23 mouse cellular contexts compared by ENCODE assay signal in genomic region chr8:78912470-78912869, GRCm38 (mm10).
DNase-seq lines count a peak whose midpoint lies in the region; TF ChIP-seq lines count a peak whose summit lies in the region.
"Had no signal": no experiment of that assay in that cellular context is flagged by ENCODE, and none has a peak within 500 bp of the region (broad histone marks: within the 10 kb centered on the region; RNA-seq: fewer than 3 reads in every experiment).

No protein-coding gene starts in this region.

- peak; percentile 73 for DNase-seq in ES-CJ7 (ENCODE audit: low read depth, low spot score)
- peak; percentile 61 for DNase-seq in R1 (ENCODE audit: low read depth, low spot score)
- peak; percentile 7 for DNase-seq in ZHBTc4 (ENCODE audit: low read depth, low spot score)
- no peak for DNase-seq in lung, postnatal 10 days
- DNase-seq in cerebellum, postnatal 4 days (ENCODE audit: low spot score in 2 of 2): no peak
- no peak for DNase-seq in gastrocnemius, adult 18-20 months (ENCODE audit: low spot score)
- DNase-seq in B cell, adult 2 months: no peak
- DNase-seq: adrenal gland, adult 2 months; adrenal gland, adult 8-10 months; adrenal gland, postnatal 10 days; adrenal gland, postnatal 14 days; adrenal gland, postnatal 25 days; adrenal gland, postnatal 36 days; cerebellum, adult 11 months; cerebellum, adult 11-12 months; cerebellum, adult 18-20 months; cerebellum, adult 2 months; cerebellum, adult 8-10 months; cerebellum, adult 9-10 months; cerebellum, adult 9-11 months had no signal

- peaks cover 2% of the 10 kb centered on the region for H3K4me1 ChIP-seq in ES-Bruce4 (ENCODE audit: control insufficient read depth, insufficient read depth, low read length)

- no peak overlapping the region for H3K9ac ChIP-seq in ES-Bruce4 (ENCODE audit: low read depth, poor library complexity, severe bottlenecking)

- H3K27me3 ChIP-seq in ES-Bruce4 (ENCODE audit: control insufficient read depth, insufficient read depth, low read length, poor library complexity, severe bottlenecking): no peaks in the 10 kb centered on the region
- H3K27me3 ChIP-seq: CH12.LX had no signal

- no peak overlapping the region for H3K27ac ChIP-seq in ES-Bruce4 (ENCODE audit: insufficient read depth, low read length)

- 0 out of 2 replicates have a peak, but pooled peaks have one; percentile 10 for TF ChIP-seq EP300 in ES-Bruce4 (IDR thresholded peaks at IDR 0.05; ENCODE audit: insufficient read depth, low read depth, low read length)

- H3K36me3 ChIP-seq in ES-Bruce4 (ENCODE audit: control insufficient read depth, insufficient read depth, low read length, poor library complexity, severe bottlenecking): no peaks in the 10 kb centered on the region
- H3K36me3 ChIP-seq: G1E had no signal

- H3K9me3 ChIP-seq in ES-Bruce4 (replicated peaks; ENCODE audit: control insufficient read depth, insufficient read depth, low read length, poor library complexity, severe bottlenecking): peaks cover 13% of the 10 kb centered on the region
- H3K9me3 ChIP-seq: G1E had no signal

- TF ChIP-seq CTCF in ES-Bruce4 (IDR thresholded peaks at IDR 0.05; ENCODE audit: low read depth, low read length): no peak

- no peak for TF ChIP-seq POLR2A in ES-Bruce4 (IDR thresholded peaks at IDR 0.05; ENCODE audit: insufficient read depth, low read length)

- no peak overlapping the region for H3K4me3 ChIP-seq in ES-Bruce4 (ENCODE audit: low read depth, low read length)

Comparison
In these comparisons a context has a peak if more than half of its experiments do, and no peak if none do; other contexts are left out.
1. DNase-seq: peak in ES-CJ7 (single experiment), R1 (single experiment) and ZHBTc4 (single experiment); none in lung, postnatal 10 days (single experiment), cerebellum, postnatal 4 days (0 of 2), gastrocnemius, adult 18-20 months (single experiment) and B cell, adult 2 months (0 of 2).